ENCODE assay signal across 8 mouse cellular contexts in genomic region chr11:117522879-117523519, GRCm38 (mm10). TPM values are rescaled to one million over a fixed set of nuclear protein-coding genes. Genes with fewer than 3 reads are reported as not detected.
DNase-seq lines count a peak whose midpoint lies in the region; ATAC-seq lines count a peak whose summit lies in the region.
"Had no signal": no experiment of that assay in that cellular context is flagged by ENCODE, and none has a peak within 500 bp of the region (broad histone marks: within the 10 kb centered on the region; RNA-seq: fewer than 3 reads in every experiment).

No protein-coding gene starts in this region.

- DNase-seq in adrenal gland, adult 2 months: peak; percentile 74
- peak; percentile 77 to 82 for DNase-seq in heart, adult 18-20 months
- DNase-seq in kidney, adult 18-20 months: peak; percentile 65
- DNase-seq in left cerebral cortex, postnatal 36 days (ENCODE audit: low spot score in 2 of 2): peak; percentile 76 to 84
- no peak for DNase-seq in embryo, embryonic 9.5 days (ENCODE audit: extremely low spot score)

- peaks cover 40% of the 10 kb centered on the region for H3K4me1 ChIP-seq in embryonic facial prominence, embryonic 13.5 days
- H3K4me1 ChIP-seq in neural tube, embryonic 15.5 days: peaks cover 35% of the 10 kb centered on the region

- peak overlapping the region; percentile 16; the same call in 1 of the 2 replicates for H3K9ac ChIP-seq in embryonic facial prominence, embryonic 13.5 days
- no peak overlapping the region for H3K9ac ChIP-seq in neural tube, embryonic 15.5 days (replicated peaks)

- H3K4me3 ChIP-seq in embryonic facial prominence, embryonic 13.5 days: no peak overlapping the region
- no peak overlapping the region for H3K4me3 ChIP-seq in neural tube, embryonic 15.5 days (replicated peaks)

- WGBS in embryonic facial prominence, embryonic 13.5 days: 49% methylated on average over 16 of the region's 16 CpGs
- 28% methylated on average over 16 of the region's 16 CpGs for WGBS in neural tube, embryonic 15.5 days

- 0 out of 2 replicates have a peak, but pooled peaks cover 5% of the 10 kb centered on the region for H3K9me3 ChIP-seq in embryonic facial prominence, embryonic 13.5 days
- H3K9me3 ChIP-seq in neural tube, embryonic 15.5 days (replicated peaks): no peaks in the 10 kb centered on the region

- intact Hi-C loops in left cerebral cortex, postnatal 36 days (cut with DNase I): loop anchor here (5.0 kb wide), 1 partner anchor 41 kb away; the partner anchor contains the start of gene Gm11733

- no peaks in the 10 kb centered on the region for H3K36me3 ChIP-seq in embryonic facial prominence, embryonic 13.5 days
- no peaks in the 10 kb centered on the region for H3K36me3 ChIP-seq in neural tube, embryonic 15.5 days

- H3K27me3 ChIP-seq in embryonic facial prominence, embryonic 13.5 days: no peaks in the 10 kb centered on the region
- H3K27me3 ChIP-seq in neural tube, embryonic 15.5 days (replicated peaks): no peaks in the 10 kb centered on the region

- peak overlapping the region; percentile 26; the same call in 1 of the 2 replicates for H3K4me2 ChIP-seq in embryonic facial prominence, embryonic 13.5 days
- H3K4me2 ChIP-seq in neural tube, embryonic 15.5 days: no peak overlapping the region

- peak; percentile 49; the same call in 1 of the 2 replicates for ATAC-seq in embryonic facial prominence, embryonic 13.5 days (ENCODE audit: insufficient number of reproducible peaks, insufficient read depth, low FRiP score, low TSS enrichment, low read depth)
- peak; percentile 82 for ATAC-seq in neural tube, embryonic 15.5 days (ENCODE audit: low FRiP score)

- H3K27ac ChIP-seq in embryonic facial prominence, embryonic 13.5 days: peak overlapping the region; percentile 73
- peak overlapping the region; percentile 77 for H3K27ac ChIP-seq in neural tube, embryonic 15.5 days (replicated peaks)

RNA-seq across cellular contexts. Expression of gene Gm11733, which starts 38.8 kb away (rescaled TPM):
- not detected for total RNA-seq in adrenal gland, adult 2 months (2021)
- polyA plus RNA-seq in adrenal gland, adult 2 months (2012; rRNA removed): not detected in 2 replicates
- polyA plus RNA-seq in embryonic facial prominence, embryonic 13.5 days (2015; fragmentation: Nextera tagmentation; extraction: Ambion mirVana): not detected in 2 replicates
- not detected for total RNA-seq in heart, adult 18-20 months (2021)
- total RNA-seq in left cerebral cortex, postnatal 36 days (2021): under 1 TPM in 1 of 2 experiments, not detected in 1; 0.22 TPM
- polyA plus RNA-seq in neural tube, embryonic 15.5 days (2015; fragmentation: Nextera tagmentation; extraction: Ambion mirVana): 0.09 TPM in 1 of 2 replicates, not detected in the other
- polyA plus RNA-seq: testis, adult 2 months had no signal
